29 mouse cellular contexts compared by ENCODE assay signal in genomic region chr8:10589422-10589933, GRCm38 (mm10).
DNase-seq lines count a peak whose midpoint lies in the region; ATAC-seq and TF ChIP-seq lines count a peak whose summit lies in the region.
"Had no signal": no experiment of that assay in that cellular context is flagged by ENCODE, and none has a peak within 500 bp of the region (broad histone marks: within the 10 kb centered on the region; RNA-seq: fewer than 3 reads in every experiment).

No protein-coding gene starts in this region.

- no peak overlapping the region for H3K4me3 ChIP-seq in lung, postnatal 0 days (ENCODE audit: low read depth, low read length)
- no peak overlapping the region; the same call in 1 of the 2 replicates for H3K4me3 ChIP-seq in G1E (ENCODE audit: low read depth, low read length)
- H3K4me3 ChIP-seq: embryonic facial prominence, embryonic 10.5 days; embryonic facial prominence, embryonic 15.5 days; forebrain, embryonic 13.5 days; heart, adult 2 months; heart, embryonic 13.5 days; hindbrain, embryonic 13.5 days had no signal

- H3K27me3 ChIP-seq in lung, postnatal 0 days (replicated peaks; ENCODE audit: insufficient read depth, low read length), result no peaks in the 10 kb centered on the region
- H3K27me3 ChIP-seq in G1E (ENCODE audit: insufficient read depth, low read length), result peaks cover 19% of the 10 kb centered on the region
- H3K27me3 ChIP-seq: embryonic facial prominence, embryonic 15.5 days; forebrain, embryonic 13.5 days; heart, embryonic 13.5 days had no signal

- WGBS in lung, postnatal 0 days, result 74% methylated on average over 11 of the region's 11 CpGs

- TF ChIP-seq CTCF in lung, postnatal 0 days (IDR thresholded peaks at IDR 0.05), result no peak
- TF ChIP-seq CTCF in G1E (IDR thresholded peaks at IDR 0.05; ENCODE audit: low read depth, low read length), result no peak

- H3K9me3 ChIP-seq in lung, postnatal 0 days (ENCODE audit: low read length), result no peaks in the 10 kb centered on the region
- H3K9me3 ChIP-seq in G1E (replicated peaks), result no peaks in the 10 kb centered on the region
- H3K9me3 ChIP-seq: embryonic facial prominence, embryonic 10.5 days; embryonic facial prominence, embryonic 15.5 days; forebrain, embryonic 13.5 days; heart, embryonic 13.5 days; hindbrain, embryonic 13.5 days had no signal

- peak; percentile 23; the same call in 1 of the 2 replicates for ATAC-seq in lung, postnatal 0 days
- peak; percentile 73 for ATAC-seq in G1E (ENCODE audit: extremely low read depth, insufficient number of reproducible peaks, low FRiP score, poor library complexity, severe bottlenecking)
- peak; percentile 52; the same call in 1 of the 2 replicates for ATAC-seq in common myeloid progenitor, adult 5-6 weeks (replicated peaks; ENCODE audit: low read depth, poor library complexity, severe bottlenecking)
- ATAC-seq: forebrain, embryonic 13.5 days; intestine, embryonic 16.5 days; midbrain, embryonic 16.5 days had no signal

- DNase-seq in lung, postnatal 0 days (ENCODE audit: low spot score), result peak; percentile 18
- no peak for DNase-seq in lung, postnatal 4 days
- DNase-seq in G1E (ENCODE audit: low spot score), result peak; percentile 42
- peak; percentile 11 for DNase-seq in yolk sac, embryonic 10.5 days (ENCODE audit: low spot score)
- DNase-seq in spleen, adult 18-20 months, result no peak
- DNase-seq in right cerebral cortex, postnatal 25 days, result no peak
- DNase-seq: adrenal gland, postnatal 14 days; cerebellum, adult 18-20 months; cerebellum, postnatal 10 days; gastrocnemius, postnatal 25 days; heart, adult 2 months; heart, postnatal 10 days; kidney, adult 9 months; kidney, postnatal 14 days; layer of hippocampus, adult 9-11 months; liver; lung, adult 2 months; lung, postnatal 14 days; thymus, postnatal 4 days had no signal

- no peak for TF ChIP-seq EP300 in lung, postnatal 0 days (IDR thresholded peaks at IDR 0.05)

- no peaks in the 10 kb centered on the region for H3K4me1 ChIP-seq in lung, postnatal 0 days (ENCODE audit: insufficient read depth, low read depth, low read length)
- peaks cover 59% of the 10 kb centered on the region for H3K4me1 ChIP-seq in G1E (ENCODE audit: insufficient read depth, low read depth, low read length)
- H3K4me1 ChIP-seq: embryonic facial prominence, embryonic 15.5 days had no signal

- H3K4me2 ChIP-seq in lung, postnatal 0 days (replicated peaks; ENCODE audit: low read depth, low read length), result no peak overlapping the region
- H3K4me2 ChIP-seq: embryonic facial prominence, embryonic 15.5 days; forebrain, embryonic 13.5 days; heart, embryonic 13.5 days; hindbrain, embryonic 13.5 days; midbrain, embryonic 11.5 days had no signal

- H3K9ac ChIP-seq in lung, postnatal 0 days (replicated peaks; ENCODE audit: low read depth), result no peak overlapping the region
- H3K9ac ChIP-seq: embryonic facial prominence, embryonic 15.5 days; forebrain, embryonic 13.5 days; heart, embryonic 13.5 days; hindbrain, embryonic 13.5 days; liver, embryonic 14.5 days had no signal

- H3K36me3 ChIP-seq in lung, postnatal 0 days (ENCODE audit: insufficient read depth, low read length), result no peaks in the 10 kb centered on the region
- H3K36me3 ChIP-seq in G1E (replicated peaks), result no peaks in the 10 kb centered on the region
- H3K36me3 ChIP-seq: embryonic facial prominence, embryonic 10.5 days; embryonic facial prominence, embryonic 15.5 days; heart, embryonic 13.5 days; hindbrain, embryonic 13.5 days had no signal

- H3K27ac ChIP-seq in lung, postnatal 0 days (ENCODE audit: low read length), result no peak overlapping the region
- H3K27ac ChIP-seq: embryonic facial prominence, embryonic 10.5 days; embryonic facial prominence, embryonic 15.5 days; forebrain, embryonic 13.5 days; heart, adult 2 months; heart, embryonic 13.5 days; hindbrain, embryonic 13.5 days; liver, embryonic 14.5 days had no signal

Comparison
In these comparisons a context has a peak if more than half of its experiments do, and no peak if none do; other contexts are left out.
1. DNase-seq: peak in lung, postnatal 0 days (single experiment), G1E (single experiment) and yolk sac, embryonic 10.5 days (single experiment); none in lung, postnatal 4 days (0 of 2), spleen, adult 18-20 months (0 of 2) and right cerebral cortex, postnatal 25 days (single experiment).
2. ATAC-seq: peak in every context shown above with its lines; median percentile 73 in G1E; 52 in common myeloid progenitor, adult 5-6 weeks; 23 in lung, postnatal 0 days.